Mouse (Mus musculus) left cerebral cortex, adult 2 months (tissue): ENCODE data around the gene Kcnk3. TPM values are rescaled to one million over a fixed set of nuclear protein-coding genes. Genes with fewer than 3 reads are reported as not detected.
A peak's percentile ranks its signal among the peaks of the same experiment; 100 is the strongest.

Experiments used
- DNase-seq, 2 experiments: peaks; one replicate each; pipeline ENCODE4 v3.0.0; 2021 to 2022; ENCODE audit warnings: low spot score in 2 of 2, mixed read lengths in 1 of 2; ENCODE audit errors: extremely low spot score in 1 of 2
- H3K27ac ChIP-seq: fragments of 200-600 bp; 2 replicates; pipeline ENCODE4 v1.8.1; 2022
- H3K4me3 ChIP-seq: fragments of 200-600 bp; 2 replicates; pipeline ENCODE4 v1.8.1; 2022
- CTCF ChIP-seq: fragments of 200-600 bp; IDR thresholded peaks from 2 replicates; pipeline ENCODE4 v1.8.1; 2022; ENCODE audit warnings: antibody characterized with exemption, mild to moderate bottlenecking, moderate library complexity
- intact Hi-C: fragments of 180-260 bp; cut with DNase I; formaldehyde crosslinking; loops from one replicate; pipeline ENCODE4 v1.15.1; 2025
- microRNA-seq, 2 experiments: library from miRNA; unstranded; fragments of <30 nt; microRNA quantifications; one replicate each; pipeline ENCODE4 v1.2.0; 2021
- total RNA-seq, 2 experiments: library from RNA; stranded (reverse); gene quantifications; 2 replicates each; pipeline ENCODE4 v1.2.3; 2021

The Kcnk3 gene
- total RNA-seq, 2 experiments from 2014 or later = 22.4 to 23.1 TPM

GRCm38 (mm10) chr5:30667686-30668085, 79.7 kb downstream of the Kcnk3 start:
- peak overlapping the region; percentile 70 for H3K4me3 ChIP-seq
- intact Hi-C loops = no loop called here
- no peak for DNase-seq
- no peak for TF ChIP-seq CTCF
- no peak overlapping the region for H3K27ac ChIP-seq

DNA sequence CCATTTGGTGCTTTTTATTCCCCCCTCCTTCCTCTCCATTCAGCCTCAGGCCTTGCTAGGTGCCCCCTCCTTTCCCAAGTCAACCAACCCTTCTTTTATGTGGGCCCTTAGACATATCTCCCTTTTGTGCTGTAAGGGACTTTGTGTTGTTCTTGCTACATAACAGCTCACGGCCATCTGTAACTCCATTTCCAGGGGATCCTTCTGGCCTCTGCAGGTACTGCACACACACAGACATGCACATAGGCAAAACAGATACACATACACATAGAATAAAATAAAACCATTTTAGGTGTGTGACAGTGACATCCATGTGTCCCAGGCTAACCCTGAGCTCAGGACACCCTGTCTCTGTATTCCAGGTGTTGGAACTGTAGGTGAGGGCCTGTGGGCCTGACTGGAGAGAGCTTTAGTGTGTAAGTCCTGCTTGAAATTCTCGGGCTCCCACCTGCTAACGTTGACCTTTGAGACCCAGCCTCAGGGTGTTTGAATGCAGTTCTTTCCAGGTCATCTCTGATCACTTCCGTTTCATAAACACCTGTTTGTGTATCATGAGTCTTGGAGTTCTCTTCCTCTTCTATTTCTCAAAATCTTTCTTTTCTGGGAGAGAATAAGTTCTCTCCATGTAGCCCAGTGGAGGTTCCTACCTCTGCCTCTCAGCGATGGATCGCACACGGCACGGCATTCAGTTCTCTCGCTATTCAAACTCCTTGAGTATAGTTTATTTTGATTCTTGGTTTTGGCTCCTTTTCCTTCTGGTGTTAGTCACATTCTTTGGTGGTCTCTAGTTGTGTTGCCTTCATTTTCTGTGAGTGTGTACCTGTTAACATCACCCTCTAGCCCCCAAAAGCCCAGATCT, 80.9 kb downstream of the Kcnk3 start:
- Histone ChIP-seq H3K27ac (no peak overlapping the region), H3K4me3 (no peak overlapping the region)
- no peak; the same call in 1 of the 2 replicates for TF ChIP-seq CTCF
- intact Hi-C loops = no loop called here
- DNase-seq = no peak

GRCm38 (mm10) chr5:30669496-30669830, 81.5 kb downstream of the Kcnk3 start:
- H3K4me3 ChIP-seq = no peak overlapping the region
- intact Hi-C loops = no loop called here
- no peak for DNase-seq
- no peak overlapping the region for H3K27ac ChIP-seq
- no peak for TF ChIP-seq CTCF

GRCm38 (mm10) chr5:30670091-30670490, 82.1 kb downstream of the Kcnk3 start:
- H3K4me3 ChIP-seq = no peak overlapping the region
- no peak for DNase-seq
- TF ChIP-seq CTCF = no peak
- intact Hi-C loops = no loop called here
- no peak overlapping the region for H3K27ac ChIP-seq

GRCm38 (mm10) chr5:30674001-30674400, 86.0 kb downstream of the Kcnk3 start:
- Histone ChIP-seq H3K4me3 (no peak overlapping the region), H3K27ac (no peak overlapping the region)
- intact Hi-C loops = no loop called here
- no peak for TF ChIP-seq CTCF
- no peak for DNase-seq

Small RNA genes within 50 kb of the gene (microRNA-seq; reads per million reads assigned to microRNA genes)
- 0 to 0.24 reads per million in 2 experiments for gene Mir5625

Other genes starting within 250 kb of the Kcnk3 start
- gene Otof, start 126.2 kb upstream of the Kcnk3 start, total RNA-seq = 10 to 100 TPM; 20.7 to 27.5 TPM
- not detected for gene 1700001C02Rik, start 122.1 kb upstream of the Kcnk3 start, total RNA-seq
- not detected for gene Cib4, start 42.3 kb upstream of the Kcnk3 start, total RNA-seq
- gene Slc35f6, start 59.8 kb downstream of the Kcnk3 start, total RNA-seq = 10 to 100 TPM; 42.2 to 45.6 TPM
- gene Cenpa, start 78.6 kb downstream of the Kcnk3 start, total RNA-seq = 1 to 10 TPM; 5.5 to 6.2 TPM
- 10 to 100 TPM; 21.2 to 27.3 TPM for gene Dpysl5, start 123.4 kb downstream of the Kcnk3 start, total RNA-seq
- gene Mapre3, start 226.5 kb downstream of the Kcnk3 start, total RNA-seq = 100 to 1,000 TPM; 219 to 236 TPM